Mouse (Mus musculus) embryo, embryonic 9.5 days (tissue): ENCODE measurements around the gene Hypk.
"Not testable (repeated sequence)": the region's sequence is repeated elsewhere in the genome, so short reads cannot be mapped to it uniquely, and the experiment has no call there.

ENCODE experiments used
- DNase-seq: peaks from one replicate; pipeline ENCODE4 v3.0.0-alpha.2; 2017; ENCODE audit errors: extremely low spot score

The Hypk gene

GRCm38 (mm10) chr2:121448136-121448535 lies 5.0 kb upstream of the Hypk start:
- peak; percentile 45 for DNase-seq

- peak; percentile 100 for DNase-seq
Observed at GRCm38 (mm10) chr2:121448739-121449535, 4.2 kb upstream of the Hypk start, which contains the start of gene Serf2. Gene Serf2 (plus strand): TSS chr2:121449195.

- DNase-seq = no peak
Observed at GRCm38 (mm10) chr2:121449545-121450011, 3.5 kb upstream of the Hypk start.

- peak; percentile 42 for DNase-seq
Observed at GRCm38 (mm10) chr2:121450093-121450492, 3.0 kb upstream of the Hypk start.

- DNase-seq = no peak
Observed at GRCm38 (mm10) chr2:121452361-121452760, 729 bp upstream of the Hypk start.

- no peak for DNase-seq
Observed at GRCm38 (mm10) chr2:121453917-121454316, 827 bp downstream of the Hypk start.

GRCm38 (mm10) chr2:121455534-121455933 lies 2.4 kb downstream of the Hypk start:
- DNase-seq = no peak

GRCm38 (mm10) chr2:121456692-121457642 lies 3.9 kb downstream of the Hypk start, which contains the start of gene Serinc4:
Gene Serinc4 (minus strand): TSS chr2:121456781.
- DNase-seq = peak; percentile 87

GRCm38 (mm10) chr2:121460071-121460470 lies 7.0 kb downstream of the Hypk start:
- no peak for DNase-seq

GRCm38 (mm10) chr2:121468982-121469381 lies 15.9 kb downstream of the Hypk start:
- not testable (repeated sequence) for DNase-seq

- not testable (repeated sequence) for DNase-seq
Observed at GRCm38 (mm10) chr2:121472783-121473182, 19.7 kb downstream of the Hypk start.

- DNase-seq = peak; percentile 78
Observed at GRCm38 (mm10) chr2:121473301-121474179, 20.4 kb downstream of the Hypk start, which contains the start of gene Mfap1b. Gene Mfap1b (minus strand): TSS chr2:121474067.

GRCm38 (mm10) chr2:121474180-121474535 lies 21.1 kb downstream of the Hypk start:
- DNase-seq = no peak

GRCm38 (mm10) chr2:121475306-121475705 lies 22.2 kb downstream of the Hypk start:
- not testable (repeated sequence) for DNase-seq

GRCm38 (mm10) chr2:121477491-121478266 lies 24.6 kb downstream of the Hypk start:
- no peak for DNase-seq

- DNase-seq = no peak
Observed at GRCm38 (mm10) chr2:121480498-121480897, 27.4 kb downstream of the Hypk start.

GRCm38 (mm10) chr2:121480916-121481315 lies 27.8 kb downstream of the Hypk start:
- DNase-seq = not testable (repeated sequence)

GRCm38 (mm10) chr2:121483576-121483975 lies 30.5 kb downstream of the Hypk start:
- no peak for DNase-seq

GRCm38 (mm10) chr2:121484403-121484802 lies 31.3 kb downstream of the Hypk start:
- not testable (repeated sequence) for DNase-seq

- DNase-seq = not testable (repeated sequence)
Observed at GRCm38 (mm10) chr2:121501550-121501949, 48.5 kb downstream of the Hypk start.
